In the genomic region with DNA sequence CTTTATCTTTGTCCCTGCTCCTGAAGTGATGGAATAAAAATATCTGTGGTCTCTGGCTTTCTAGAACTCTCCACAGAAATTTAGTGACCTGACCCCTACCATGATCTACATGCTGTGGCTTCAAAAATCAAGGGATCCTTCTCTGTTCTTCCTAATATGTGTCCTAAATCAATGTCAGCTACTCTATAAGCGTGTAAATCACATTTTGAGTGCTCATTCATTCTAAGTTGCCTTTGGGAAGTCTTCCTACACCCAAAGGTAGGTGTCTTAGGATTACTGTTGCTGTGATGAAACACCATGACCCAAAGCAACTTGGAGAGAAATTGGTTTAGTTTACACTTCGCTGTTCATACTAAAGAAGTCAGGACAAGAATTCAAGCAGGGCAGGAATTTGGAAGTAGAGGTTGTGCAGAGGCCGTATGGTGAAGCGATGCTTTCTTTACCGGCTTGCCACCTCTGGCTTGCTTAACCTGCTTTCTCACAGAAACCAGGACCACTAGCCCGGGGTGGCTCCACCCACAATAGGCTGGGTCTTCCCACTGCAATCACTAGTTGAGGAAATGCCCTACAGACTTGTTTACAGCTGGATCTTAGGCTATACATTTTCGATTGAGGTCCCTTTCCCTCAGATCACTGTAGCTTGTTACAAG, we compare ENCODE assay signal across 8 mouse cellular contexts. TPM values are rescaled to one million over a fixed set of nuclear protein-coding genes. Genes with fewer than 3 reads are reported as not detected.
A peak's percentile ranks its signal among the peaks of the same experiment; 100 is the strongest.
DNase-seq lines count a peak whose midpoint lies in the region; ATAC-seq and TF ChIP-seq lines count a peak whose summit lies in the region.

No protein-coding gene starts in this region.

- peak overlapping the region; percentile 78 for H3K4me3 ChIP-seq in heart, embryonic 13.5 days
- H3K4me3 ChIP-seq in MEL (ENCODE audit: control insufficient read depth in 1 of 2, insufficient read depth in 1 of 2, low read depth in 2 of 2, low read length in 2 of 2) = peak overlapping the region; percentile 68 to 86
- peak overlapping the region; percentile 75 for H3K4me3 ChIP-seq in forebrain, postnatal 0 days (ENCODE audit: low read depth, low read length)
- H3K4me3 ChIP-seq in liver, embryonic 15.5 days (replicated peaks) = peak overlapping the region; percentile 72

- peaks cover 11% of the 10 kb centered on the region; the same call in 1 of the 2 replicates for H3K27me3 ChIP-seq in heart, embryonic 13.5 days (replicated peaks)
- no peaks in the 10 kb centered on the region for H3K27me3 ChIP-seq in MEL (ENCODE audit: control insufficient read depth in 1 of 2, insufficient read depth in 2 of 2, low read length in 2 of 2)
- no peaks in the 10 kb centered on the region for H3K27me3 ChIP-seq in forebrain, postnatal 0 days (ENCODE audit: insufficient read depth, low read length)
- H3K27me3 ChIP-seq in liver, embryonic 15.5 days = peaks cover 31% of the 10 kb centered on the region

- no peak for DNase-seq in heart, adult 8-10 months (ENCODE audit: low spot score)
- DNase-seq in MEL (ENCODE audit: low read depth, low spot score) = peak; percentile 57
- peak; percentile 8 for DNase-seq in forebrain, postnatal 0 days
- peak; percentile 12 for DNase-seq in thymus, postnatal 0 days (ENCODE audit: low spot score)
- no peak for DNase-seq in cerebellum, postnatal 10 days

- WGBS in heart, embryonic 13.5 days = 50% methylated on average over 7 of the region's 7 CpGs
- WGBS in forebrain, postnatal 0 days = 49% methylated on average over 7 of the region's 7 CpGs
- WGBS in liver, embryonic 15.5 days (ENCODE audit: insufficient replicate concordance) = 41% methylated on average over 7 of the region's 7 CpGs

- TF ChIP-seq CTCF in MEL (IDR thresholded peaks at IDR 0.05 in 2 of 3, conservative IDR thresholded peaks at IDR 0.05 in 1 of 3; ENCODE audit: control insufficient read depth in 1 of 3, insufficient read depth in 1 of 3, low read depth in 2 of 3, low read length in 3 of 3, poor library complexity in 1 of 3, severe bottlenecking in 1 of 3) = no peak
- TF ChIP-seq CTCF in forebrain, postnatal 0 days (IDR thresholded peaks at IDR 0.05; ENCODE audit: low read depth) = no peak

- no peak for ATAC-seq in heart, embryonic 13.5 days (ENCODE audit: extremely low read depth, insufficient number of reproducible peaks, low FRiP score, low TSS enrichment)
- ATAC-seq in forebrain, postnatal 0 days = no peak
- no peak for ATAC-seq in liver, embryonic 15.5 days (ENCODE audit: insufficient read depth)
- ATAC-seq in monocyte, adult 5-6 weeks (replicated peaks; ENCODE audit: insufficient number of reproducible peaks, low FRiP score, low TSS enrichment, poor library complexity, severe bottlenecking) = no peak

- TF ChIP-seq POLR2A in MEL (IDR thresholded peaks at IDR 0.05; ENCODE audit: control insufficient read depth in 1 of 2, insufficient read depth in 1 of 2, low read depth in 1 of 2, low read length in 2 of 2, poor library complexity in 1 of 2) = no peak

- no peak for TF ChIP-seq EP300 in MEL (IDR thresholded peaks at IDR 0.05; ENCODE audit: low read depth in 1 of 2, low read length in 2 of 2)

- peaks cover 14% of the 10 kb centered on the region for H3K79me2 ChIP-seq in MEL (ENCODE audit: control insufficient read depth, insufficient read depth, low read length, poor library complexity)

- peaks cover 3% of the 10 kb centered on the region; the same call in 1 of the 2 replicates for H3K36me3 ChIP-seq in heart, embryonic 13.5 days
- H3K36me3 ChIP-seq in MEL (ENCODE audit: control insufficient read depth in 1 of 2, insufficient read depth in 2 of 2, low read length in 2 of 2) = peaks cover 0 to 23% of the 10 kb centered on the region in 2 experiments; a peak in 3 of 4 replicates
- H3K36me3 ChIP-seq in forebrain, postnatal 0 days (ENCODE audit: insufficient read depth) = no peaks in the 10 kb centered on the region
- H3K36me3 ChIP-seq in liver, embryonic 15.5 days (replicated peaks) = no peaks in the 10 kb centered on the region

- H3K4me2 ChIP-seq in heart, embryonic 13.5 days = peak overlapping the region; percentile 98
- H3K4me2 ChIP-seq in forebrain, postnatal 0 days (ENCODE audit: low read depth) = peak overlapping the region; percentile 81
- peak overlapping the region; percentile 100 for H3K4me2 ChIP-seq in liver, embryonic 15.5 days

- H3K9ac ChIP-seq in heart, embryonic 13.5 days = peak overlapping the region; percentile 90
- H3K9ac ChIP-seq in MEL (ENCODE audit: control insufficient read depth, low read depth, low read length, poor library complexity, severe bottlenecking) = peak overlapping the region; percentile 76
- H3K9ac ChIP-seq in forebrain, postnatal 0 days = peak overlapping the region; percentile 94
- peak overlapping the region; percentile 73 for H3K9ac ChIP-seq in liver, embryonic 15.5 days

- no peak for TF ChIP-seq RAD21 in MEL (IDR thresholded peaks at IDR 0.05; ENCODE audit: low read depth, low read length)

- no peaks in the 10 kb centered on the region for H3K9me3 ChIP-seq in heart, embryonic 13.5 days
- no peaks in the 10 kb centered on the region for H3K9me3 ChIP-seq in MEL (replicated peaks; ENCODE audit: insufficient read depth, low read length)
- H3K9me3 ChIP-seq in forebrain, postnatal 0 days (ENCODE audit: low read length) = no peaks in the 10 kb centered on the region
- H3K9me3 ChIP-seq in liver, embryonic 15.5 days (replicated peaks) = no peaks in the 10 kb centered on the region

- peaks cover 17% of the 10 kb centered on the region for H3K4me1 ChIP-seq in heart, embryonic 13.5 days
- H3K4me1 ChIP-seq in MEL (ENCODE audit: control insufficient read depth in 1 of 2, insufficient read depth in 2 of 2, low read length in 2 of 2) = peaks cover 13 to 14% of the 10 kb centered on the region in 2 experiments
- H3K4me1 ChIP-seq in forebrain, postnatal 0 days (ENCODE audit: insufficient read depth) = peaks cover 8% of the 10 kb centered on the region; the same call in 1 of the 2 replicates
- H3K4me1 ChIP-seq in liver, embryonic 15.5 days (replicated peaks) = peaks cover 29% of the 10 kb centered on the region

- no peak overlapping the region for H3K27ac ChIP-seq in heart, embryonic 13.5 days (replicated peaks)
- H3K27ac ChIP-seq in MEL (ENCODE audit: control insufficient read depth, low read depth, low read length) = no peak overlapping the region
- H3K27ac ChIP-seq in forebrain, postnatal 0 days (ENCODE audit: low read depth, low read length) = peak overlapping the region; percentile 85
- H3K27ac ChIP-seq in liver, embryonic 15.5 days (replicated peaks) = no peak overlapping the region

TF ChIP-seq in MEL, 35 proteins besides CTCF, POLR2A, EP300 and RAD21:
- TF ChIP-seq GATA1 (IDR thresholded peaks at IDR 0.05; ENCODE audit: low read depth, low read length) (no peak), BHLHE40 (IDR thresholded peaks at IDR 0.05; ENCODE audit: borderline replicate concordance, low read depth, low read length) (no peak), MEF2A (IDR thresholded peaks at IDR 0.05; ENCODE audit: extremely low read depth, insufficient replicate concordance, low read depth, low read length, poor library complexity, severe bottlenecking) (no peak), ETS1 (IDR thresholded peaks at IDR 0.05; ENCODE audit: low read depth, low read length) (no peak)
TF ChIP-seq in MEL: peak in this region for 0.

RNA-seq across cellular contexts. Expression of a gene that starts 1.2 kb away (rescaled TPM):
- polyA plus RNA-seq in heart, embryonic 13.5 days (2015; fragmentation: Nextera tagmentation; extraction: Ambion mirVana) = 5.4 and 5.7 TPM in 2 replicates
- 1 to 10 TPM; 1.8 to 3.1 (median 2.4) TPM for total RNA-seq in heart, adult 8-10 months (2022)
- 4.9 and 5.6 TPM in 2 replicates for total RNA-seq in MEL (2012; rRNA removed)
- polyA plus RNA-seq in MEL (2012; ENCODE audit: insufficient read depth in 1 of 2, insufficient read length in 2 of 2, low read depth in 1 of 2, low replicate concordance in 2 of 2, missing spikeins in 1 of 2) = 10 to 100 TPM in 1 of 2 experiments, not detected in 1; 11.9 TPM
- 21.2 and 21.7 TPM in 2 replicates for total RNA-seq in forebrain, postnatal 0 days (2014; rRNA removed)
- polyA plus RNA-seq in forebrain, postnatal 0 days (2015; fragmentation: Nextera tagmentation; extraction: Ambion mirVana) = 7.4 and 9.1 TPM in 2 replicates
- 2.0 and 2.4 TPM in 2 replicates for polyA plus RNA-seq in liver, embryonic 15.5 days (2015; fragmentation: Nextera tagmentation; extraction: Ambion mirVana)
- 4.3 and 4.9 TPM in 2 replicates for polyA plus RNA-seq in thymus, postnatal 0 days (2015; fragmentation: Nextera tagmentation; extraction: Ambion mirVana)
- total RNA-seq in monocyte, adult 5-6 weeks (2017) = 12.8 to 21.2 TPM (median 19.7 TPM) in 3 replicates

RNA-seq across cellular contexts. Expression of a gene that starts 36.1 kb away (rescaled TPM):
- 76.7 and 83.8 TPM in 2 replicates for polyA plus RNA-seq in heart, embryonic 13.5 days (2015; fragmentation: Nextera tagmentation; extraction: Ambion mirVana)
- 10 to 100 TPM; 20.5 to 23.3 (median 21.1) TPM for total RNA-seq in heart, adult 8-10 months (2022)
- total RNA-seq in MEL (2012; rRNA removed) = 89.6 and 94.0 TPM in 2 replicates
- 100 to 1,000 TPM in 1 of 2 experiments, not detected in 1; 109 TPM for polyA plus RNA-seq in MEL (2012; ENCODE audit: insufficient read depth in 1 of 2, insufficient read length in 2 of 2, low read depth in 1 of 2, low replicate concordance in 2 of 2, missing spikeins in 1 of 2)
- total RNA-seq in forebrain, postnatal 0 days (2014; rRNA removed) = 51.5 and 57.0 TPM in 2 replicates
- polyA plus RNA-seq in forebrain, postnatal 0 days (2015; fragmentation: Nextera tagmentation; extraction: Ambion mirVana) = 102 and 108 TPM in 2 replicates
- 40.5 and 42.5 TPM in 2 replicates for polyA plus RNA-seq in liver, embryonic 15.5 days (2015; fragmentation: Nextera tagmentation; extraction: Ambion mirVana)
- polyA plus RNA-seq in thymus, postnatal 0 days (2015; fragmentation: Nextera tagmentation; extraction: Ambion mirVana) = 90.2 and 91.4 TPM in 2 replicates
- 19.8 to 26.8 TPM (median 22.8 TPM) in 3 replicates for total RNA-seq in monocyte, adult 5-6 weeks (2017)

Comparison
In these comparisons a context has a peak if more than half of its experiments do, and no peak if none do; other contexts are left out.
1. DNase-seq: peak in MEL (single experiment), forebrain, postnatal 0 days (single experiment) and thymus, postnatal 0 days (single experiment); none in heart, adult 8-10 months (single experiment) and cerebellum, postnatal 10 days (0 of 2).
2. Peak in every context shown above with its lines, with median percentiles within 50 percentile points of each other: H3K4me2 ChIP-seq, H3K4me3 ChIP-seq and H3K9ac ChIP-seq.